Mouse (Mus musculus): Measurements from ENCODE around the gene Cstf3. TPM values are rescaled to one million over a fixed set of nuclear protein-coding genes. Genes with fewer than 3 reads are reported as not detected.

The Cstf3 gene
- polyA plus RNA-seq, 2 experiments = 52.2 to 52.9 TPM

- no peak for TF ChIP-seq POLR2A (IDR thresholded peaks at IDR 0.05; ENCODE audit: borderline replicate concordance, extremely low read depth, insufficient read depth, insufficient read length)
- 84% methylated on average over 1 of the region's 1 CpGs for WGBS
- H3K4me1 ChIP-seq (ENCODE audit: control insufficient read depth, insufficient read depth, low read length) = no peaks in the 10 kb centered on the region
- no peak overlapping the region for H3K4me2 ChIP-seq (replicated peaks; ENCODE audit: low read depth, low read length, severe bottlenecking)
- DNase-seq (ENCODE audit: low spot score) (no peak), ATAC-seq (ENCODE audit: low FRiP score, low read depth) (no peak)
- no peak overlapping the region for H3K9ac ChIP-seq (ENCODE audit: low read depth, low read length, severe bottlenecking)
- H3K27me3 ChIP-seq (ENCODE audit: control insufficient read depth, insufficient read depth, low read length) = no peaks in the 10 kb centered on the region
- no peaks in the 10 kb centered on the region for H3K9me3 ChIP-seq (ENCODE audit: control insufficient read depth, low read length)
- peaks cover 63% of the 10 kb centered on the region for H3K36me3 ChIP-seq (ENCODE audit: control insufficient read depth, insufficient read depth, low read length)
- no peak overlapping the region for H3K4me3 ChIP-seq (replicated peaks; ENCODE audit: low read length)
- H3K27ac ChIP-seq (replicated peaks; ENCODE audit: low read depth, low read length) = no peak overlapping the region
These were observed 68.3 kb downstream of the Cstf3 start for GRCm38 (mm10) chr2:104658659-104659058.

GRCm38 (mm10) chr2:104663372-104664100 lies 73.2 kb downstream of the Cstf3 start:
- ATAC-seq (ENCODE audit: low FRiP score, low read depth) = no peak
- Histone ChIP-seq H3K27ac (replicated peaks; ENCODE audit: low read depth, low read length) (no peak overlapping the region), H3K9ac (ENCODE audit: low read depth, low read length, severe bottlenecking) (no peak overlapping the region), H3K27me3 (ENCODE audit: control insufficient read depth, insufficient read depth, low read length) (no peaks in the 10 kb centered on the region), H3K4me1 (ENCODE audit: control insufficient read depth, insufficient read depth, low read length) (no peaks in the 10 kb centered on the region), H3K4me2 (replicated peaks; ENCODE audit: low read depth, low read length, severe bottlenecking) (no peak overlapping the region), H3K36me3 (ENCODE audit: control insufficient read depth, insufficient read depth, low read length) (peaks cover 59% of the 10 kb centered on the region), H3K4me3 (replicated peaks; ENCODE audit: low read length) (no peak overlapping the region), H3K9me3 (ENCODE audit: control insufficient read depth, low read length) (no peaks in the 10 kb centered on the region)
- no peak for TF ChIP-seq POLR2A (IDR thresholded peaks at IDR 0.05; ENCODE audit: borderline replicate concordance, extremely low read depth, insufficient read depth, insufficient read length)
- DNase-seq (ENCODE audit: low spot score) = no peak
- WGBS = 89% methylated on average over 8 of the region's 8 CpGs

GRCm38 (mm10) chr2:104669122-104669804 lies 78.9 kb downstream of the Cstf3 start:
- no peak overlapping the region for H3K4me3 ChIP-seq (replicated peaks; ENCODE audit: low read length)
- no peaks in the 10 kb centered on the region for H3K9me3 ChIP-seq (ENCODE audit: control insufficient read depth, low read length)
- H3K4me2 ChIP-seq (replicated peaks; ENCODE audit: low read depth, low read length, severe bottlenecking) = no peak overlapping the region
- no peaks in the 10 kb centered on the region for H3K27me3 ChIP-seq (ENCODE audit: control insufficient read depth, insufficient read depth, low read length)
- peaks cover 33% of the 10 kb centered on the region for H3K36me3 ChIP-seq (ENCODE audit: control insufficient read depth, insufficient read depth, low read length)
- no peak for TF ChIP-seq POLR2A (IDR thresholded peaks at IDR 0.05; ENCODE audit: borderline replicate concordance, extremely low read depth, insufficient read depth, insufficient read length)
- 89% methylated on average over 6 of the region's 6 CpGs for WGBS
- ATAC-seq (ENCODE audit: low FRiP score, low read depth) (no peak), DNase-seq (ENCODE audit: low spot score) (no peak)
- H3K27ac ChIP-seq (replicated peaks; ENCODE audit: low read depth, low read length) = no peak overlapping the region
- H3K9ac ChIP-seq (ENCODE audit: low read depth, low read length, severe bottlenecking) = no peak overlapping the region
- H3K4me1 ChIP-seq (ENCODE audit: control insufficient read depth, insufficient read depth, low read length) = no peaks in the 10 kb centered on the region

GRCm38 (mm10) chr2:104671724-104672123 lies 81.4 kb downstream of the Cstf3 start:
- H3K9me3 ChIP-seq (ENCODE audit: control insufficient read depth, low read length) = no peaks in the 10 kb centered on the region
- H3K4me3 ChIP-seq (replicated peaks; ENCODE audit: low read length) = no peak overlapping the region
- H3K27me3 ChIP-seq (ENCODE audit: control insufficient read depth, insufficient read depth, low read length) = no peaks in the 10 kb centered on the region
- no peak for ATAC-seq (ENCODE audit: low FRiP score, low read depth)
- H3K9ac ChIP-seq (ENCODE audit: low read depth, low read length, severe bottlenecking) = no peak overlapping the region
- H3K27ac ChIP-seq (replicated peaks; ENCODE audit: low read depth, low read length) = no peak overlapping the region
- no peak overlapping the region for H3K4me2 ChIP-seq (replicated peaks; ENCODE audit: low read depth, low read length, severe bottlenecking)
- TF ChIP-seq POLR2A (IDR thresholded peaks at IDR 0.05; ENCODE audit: borderline replicate concordance, extremely low read depth, insufficient read depth, insufficient read length) = no peak
- peaks cover 12% of the 10 kb centered on the region; the same call in 1 of the 2 replicates for H3K36me3 ChIP-seq (ENCODE audit: control insufficient read depth, insufficient read depth, low read length)
- H3K4me1 ChIP-seq (ENCODE audit: control insufficient read depth, insufficient read depth, low read length) = no peaks in the 10 kb centered on the region
- no peak for DNase-seq (ENCODE audit: low spot score)

GRCm38 (mm10) chr2:104677326-104677725 lies 87.0 kb downstream of the Cstf3 start:
- Histone ChIP-seq H3K9me3 (ENCODE audit: control insufficient read depth, low read length) (no peaks in the 10 kb centered on the region), H3K4me2 (replicated peaks; ENCODE audit: low read depth, low read length, severe bottlenecking) (no peak overlapping the region), H3K36me3 (ENCODE audit: control insufficient read depth, insufficient read depth, low read length) (peaks cover 14% of the 10 kb centered on the region), H3K27ac (replicated peaks; ENCODE audit: low read depth, low read length) (no peak overlapping the region), H3K4me3 (replicated peaks; ENCODE audit: low read length) (no peak overlapping the region), H3K27me3 (ENCODE audit: control insufficient read depth, insufficient read depth, low read length) (no peaks in the 10 kb centered on the region), H3K9ac (ENCODE audit: low read depth, low read length, severe bottlenecking) (no peak overlapping the region), H3K4me1 (ENCODE audit: control insufficient read depth, insufficient read depth, low read length) (no peaks in the 10 kb centered on the region; the same call in 1 of the 2 replicates)
- TF ChIP-seq POLR2A (IDR thresholded peaks at IDR 0.05; ENCODE audit: borderline replicate concordance, extremely low read depth, insufficient read depth, insufficient read length) = no peak
- no peak for ATAC-seq (ENCODE audit: low FRiP score, low read depth)
- 62% methylated on average over 3 of the region's 3 CpGs for WGBS
- DNase-seq (ENCODE audit: low spot score) = no peak
